Mouse (Mus musculus): ENCODE measurements around the gene Rtf1. TPM values are rescaled to one million over a fixed set of nuclear protein-coding genes. Genes with fewer than 3 reads are reported as not detected.

The Rtf1 gene
- polyA plus RNA-seq, 1 experiment: 17.3 TPM

DNA sequence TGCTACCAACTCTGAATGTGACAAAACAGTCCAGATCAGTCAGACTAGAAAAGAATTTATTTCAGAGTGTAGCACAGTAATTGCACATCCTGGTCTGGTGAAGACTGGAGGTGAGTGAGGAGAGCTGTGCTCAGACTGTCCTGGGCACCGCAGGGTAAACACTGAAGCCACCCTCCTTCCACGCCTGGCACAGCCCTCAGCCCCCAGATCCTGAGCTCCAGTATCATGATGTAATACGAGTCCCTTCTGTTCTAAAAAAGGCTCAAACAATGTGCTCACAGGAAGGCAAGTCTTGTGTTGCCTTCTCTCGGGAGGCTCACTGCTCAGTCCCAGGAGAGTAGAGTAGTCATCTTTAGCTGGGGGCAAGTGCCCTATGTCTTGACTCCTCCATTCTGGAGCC, 89.1 kb downstream of the Rtf1 start:
- Histone ChIP-seq H3K36me3 (ENCODE audit: control insufficient read depth, insufficient read depth, low read length) (peaks cover 9% of the 10 kb centered on the region), H3K27me3 (ENCODE audit: control insufficient read depth, insufficient read depth, low read length) (peaks cover 2% of the 10 kb centered on the region; the same call in 1 of the 2 replicates), H3K27ac (ENCODE audit: control insufficient read depth, insufficient read depth, low read length) (no peak overlapping the region), H3K4me1 (replicated peaks; ENCODE audit: control insufficient read depth, insufficient read depth, low read length) (peaks cover 6% of the 10 kb centered on the region), H3K4me3 (ENCODE audit: control insufficient read depth, insufficient read depth, low read length) (no peak overlapping the region)
- 88% methylated on average over 4 of the region's 4 CpGs for WGBS
- no peak for TF ChIP-seq CTCF (IDR thresholded peaks at IDR 0.05; ENCODE audit: borderline replicate concordance, control insufficient read depth, extremely low read depth, insufficient read depth, low read length, poor library complexity)
- no peak for TF ChIP-seq POLR2A (IDR thresholded peaks at IDR 0.05; ENCODE audit: control insufficient read depth, extremely low read depth, insufficient read depth, low read length, poor library complexity)
- DNase-seq: no peak

DNA sequence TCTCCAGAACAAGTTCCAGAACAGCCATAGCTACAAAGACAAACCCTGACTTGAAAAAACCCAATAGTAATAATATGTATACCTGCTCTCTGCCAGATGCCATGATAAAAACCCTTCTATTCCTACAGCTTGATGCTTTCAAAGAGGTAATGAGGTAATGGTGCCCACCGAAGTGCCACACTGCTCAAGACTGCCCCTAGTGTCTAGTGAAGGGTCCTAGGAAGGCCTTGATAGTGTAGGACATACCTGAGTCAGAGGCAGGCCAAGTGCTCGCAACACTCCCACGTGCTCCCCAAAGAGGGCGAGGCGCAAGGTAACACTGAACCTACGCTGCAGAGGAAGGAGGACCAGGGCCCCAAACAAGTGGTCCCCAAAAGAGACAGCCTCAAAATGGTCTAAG, 92.4 kb downstream of the Rtf1 start:
- peak; percentile 33 for DNase-seq
- H3K4me3 ChIP-seq (ENCODE audit: control insufficient read depth, insufficient read depth, low read length): no peak overlapping the region
- H3K4me1 ChIP-seq (replicated peaks; ENCODE audit: control insufficient read depth, insufficient read depth, low read length): no peaks in the 10 kb centered on the region
- H3K36me3 ChIP-seq (ENCODE audit: control insufficient read depth, insufficient read depth, low read length): peaks cover 16% of the 10 kb centered on the region
- WGBS: 95% methylated on average over 6 of the region's 6 CpGs
- H3K27ac ChIP-seq (ENCODE audit: control insufficient read depth, insufficient read depth, low read length): no peak overlapping the region
- TF ChIP-seq CTCF (IDR thresholded peaks at IDR 0.05; ENCODE audit: borderline replicate concordance, control insufficient read depth, extremely low read depth, insufficient read depth, low read length, poor library complexity) (no peak), POLR2A (IDR thresholded peaks at IDR 0.05; ENCODE audit: control insufficient read depth, extremely low read depth, insufficient read depth, low read length, poor library complexity) (no peak)
- no peaks in the 10 kb centered on the region for H3K27me3 ChIP-seq (ENCODE audit: control insufficient read depth, insufficient read depth, low read length)

Other genes with a start within 250 kb of the Rtf1 start
- gene Ino80, start 197.4 kb upstream of the Rtf1 start, polyA plus RNA-seq (2012; rRNA removed): 16.1 and 17.4 TPM in 2 replicates
- 0.08 and 0.15 TPM in 2 replicates for gene Exd1, start 127.4 kb upstream of the Rtf1 start, polyA plus RNA-seq (2012; rRNA removed)
- 78.5 and 86.2 TPM in 2 replicates for gene Chp1, start 127.4 kb upstream of the Rtf1 start, polyA plus RNA-seq (2012; rRNA removed)
- 11.1 and 13.5 TPM in 2 replicates for gene Nusap1, start 56.8 kb upstream of the Rtf1 start, polyA plus RNA-seq (2012; rRNA removed)
- gene Oip5, start 56.6 kb upstream of the Rtf1 start, polyA plus RNA-seq (2012; rRNA removed): 21.8 and 30.0 TPM in 2 replicates
- 4.1 and 5.0 TPM in 2 replicates for gene Ndufaf1, start 12.2 kb upstream of the Rtf1 start, polyA plus RNA-seq (2012; rRNA removed)
- gene Itpka, start 67.3 kb downstream of the Rtf1 start, polyA plus RNA-seq (2012; rRNA removed): 4.8 and 4.9 TPM in 2 replicates
- gene Ltk, start 85.4 kb downstream of the Rtf1 start, polyA plus RNA-seq (2012; rRNA removed): 11.5 and 13.0 TPM in 2 replicates
- gene Rpap1, start 112.5 kb downstream of the Rtf1 start, polyA plus RNA-seq (2012; rRNA removed): 54.6 and 64.4 TPM in 2 replicates
- 6.5 and 7.1 TPM in 2 replicates for gene Tyro3, start 122.7 kb downstream of the Rtf1 start, polyA plus RNA-seq (2012; rRNA removed)
- 47.4 and 50.6 TPM in 2 replicates for gene Mga, start 222.2 kb downstream of the Rtf1 start, polyA plus RNA-seq (2012; rRNA removed)